Mouse (Mus musculus): ENCODE measurements around the gene Rpp14.

- TF ChIP-seq GATA1 (IDR thresholded peaks at IDR 0.05; ENCODE audit: borderline replicate concordance, low read length) (no peak), FLI1 (IDR thresholded peaks at IDR 0.05; ENCODE audit: low read length) (no peak)
These were observed 19.4 kb downstream of the Rpp14 start for GRCm38 (mm10) chr14:8099561-8100021.

All from megakaryocyte, embryonic 14.5 days (primary cell).